Mouse (Mus musculus) MN1 (cell line): Measurements from ENCODE around the gene Gm10477.
"Not testable (repeated sequence)": the region's sequence is repeated elsewhere in the genome, so short reads cannot be mapped to it uniquely, and the experiment has no call there.

Experiments used
- DNase-seq: peaks from one replicate; pipeline ENCODE4 v3.0.0-alpha.2; 2016; ENCODE audit warnings: low spot score

The Gm10477 gene

GRCm38 (mm10) chrX:56524442-56524841 is at the start of gene Gm10477:
TSS of gene Gm10477 (plus strand) at chrX:56524742.
- DNase-seq: not testable (repeated sequence)

- DNase-seq: no peak
Measured at GRCm38 (mm10) chrX:56477553-56477952, 47.0 kb upstream of the Gm10477 start.

- DNase-seq: no peak
Measured at GRCm38 (mm10) chrX:56481906-56482305, 42.6 kb upstream of the Gm10477 start.

- peak; percentile 66 for DNase-seq
Measured at GRCm38 (mm10) chrX:56489758-56490157, 34.8 kb upstream of the Gm10477 start.

- DNase-seq: peak; percentile 19
Measured at GRCm38 (mm10) chrX:56497241-56497640, 27.3 kb upstream of the Gm10477 start.

- DNase-seq: peak; percentile 25
Measured at GRCm38 (mm10) chrX:56531266-56531665, 6.7 kb downstream of the Gm10477 start.

- peak; percentile 29 for DNase-seq
Measured at GRCm38 (mm10) chrX:56537162-56537561, 12.6 kb downstream of the Gm10477 start.

GRCm38 (mm10) chrX:56549506-56549905 is 25.0 kb downstream of the Gm10477 start, which contains the start of gene Gm648:
TSS of gene Gm648 (minus strand) at chrX:56549606.
- DNase-seq: no peak

- no peak for DNase-seq
Measured at GRCm38 (mm10) chrX:56553584-56553983, 29.0 kb downstream of the Gm10477 start.

GRCm38 (mm10) chrX:56572465-56572864 is 47.9 kb downstream of the Gm10477 start:
- no peak for DNase-seq
